Mouse (Mus musculus) layer of hippocampus, adult 2 months (tissue): ENCODE results near the gene Arpc2. TPM values are rescaled to one million over a fixed set of nuclear protein-coding genes. Genes with fewer than 3 reads are reported as not detected.

Source experiments
- DNase-seq, 2 experiments: peaks; one replicate each; pipeline ENCODE4 v3.0.0; 2022; ENCODE audit warnings: low spot score in 2 of 2
- H3K27ac ChIP-seq: fragments of 200-600 bp; 2 replicates; pipeline ENCODE4 v1.8.1; 2022
- H3K4me3 ChIP-seq: fragments of 200-600 bp; 2 replicates; pipeline ENCODE4 v1.8.1; 2022; ENCODE audit warnings: mild to moderate bottlenecking
- CTCF ChIP-seq: fragments of 200-600 bp; conservative IDR thresholded peaks from 2 replicates; pipeline ENCODE4 v1.8.1; 2022; ENCODE audit warnings: antibody characterized with exemption, mild to moderate bottlenecking, moderate library complexity
- total RNA-seq, 2 experiments: library from RNA; stranded (reverse); gene quantifications; 2 replicates each; pipeline ENCODE4 v1.2.3; 2021

Arpc2 gene
- total RNA-seq, 2 experiments from 2014 or later = 393 to 396 TPM

DNA sequence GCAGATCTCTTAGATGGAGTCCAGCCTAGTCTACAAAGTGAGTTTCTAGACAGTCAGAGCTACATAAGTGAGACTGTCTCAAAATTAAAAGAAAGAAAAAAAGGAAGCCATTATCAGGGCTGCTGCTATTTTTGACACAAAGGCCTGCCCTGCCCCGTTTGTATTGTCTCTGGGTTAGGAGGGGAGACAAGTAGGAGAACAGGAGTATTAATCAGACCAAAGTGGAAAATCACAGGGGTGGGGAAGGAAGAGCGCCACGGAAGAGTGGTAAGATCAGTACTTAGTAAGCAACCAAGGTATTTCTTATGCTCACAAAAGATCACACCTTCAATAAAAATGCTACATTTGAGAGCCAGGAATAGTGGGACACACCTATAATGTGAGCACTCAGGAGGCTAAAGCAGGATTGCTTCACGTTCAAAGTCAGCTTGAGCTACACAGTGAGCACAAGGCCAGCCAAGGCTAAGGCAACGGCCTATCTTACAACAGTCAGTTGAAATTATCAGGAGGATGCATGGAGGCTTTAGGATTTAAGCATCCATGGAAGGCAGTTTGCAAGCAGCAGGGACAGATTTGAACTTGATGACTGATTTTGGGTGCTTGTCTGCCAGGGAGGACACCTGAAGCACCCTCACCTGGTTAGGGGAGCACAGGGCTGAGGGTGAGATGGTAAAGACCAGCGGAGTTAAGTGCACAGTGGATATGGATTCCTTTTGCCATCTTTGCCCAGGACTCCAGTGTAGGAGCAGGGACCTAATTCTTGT is 64.6 kb downstream of the Arpc2 start:
- no peak for TF ChIP-seq CTCF
- no peak for DNase-seq
- peak overlapping the region; percentile 69; the same call in 1 of the 2 replicates for H3K27ac ChIP-seq
- H3K4me3 ChIP-seq = no peak overlapping the region

DNA sequence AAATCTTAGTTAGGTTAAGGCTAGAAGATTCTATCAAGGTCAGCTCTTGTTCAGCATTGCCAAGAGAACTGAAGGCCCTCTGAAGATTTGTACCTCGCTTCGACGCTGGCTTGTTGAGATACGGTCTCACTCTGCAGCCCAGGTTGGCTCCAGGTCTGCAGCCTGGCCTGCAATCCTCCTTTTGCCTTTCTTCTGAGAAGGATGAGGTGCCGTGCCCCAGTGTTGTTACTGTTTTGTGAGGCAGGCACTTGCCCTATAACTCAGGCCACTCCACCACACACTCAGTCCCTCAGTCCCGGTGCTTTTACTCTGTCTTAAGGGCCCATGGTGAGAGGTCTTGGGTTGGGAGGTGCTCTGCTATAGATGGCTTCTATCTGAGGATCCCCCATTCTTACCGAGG is 66.3 kb downstream of the Arpc2 start:
- peak overlapping the region; percentile 65 for H3K27ac ChIP-seq
- no peak for TF ChIP-seq CTCF

DNA sequence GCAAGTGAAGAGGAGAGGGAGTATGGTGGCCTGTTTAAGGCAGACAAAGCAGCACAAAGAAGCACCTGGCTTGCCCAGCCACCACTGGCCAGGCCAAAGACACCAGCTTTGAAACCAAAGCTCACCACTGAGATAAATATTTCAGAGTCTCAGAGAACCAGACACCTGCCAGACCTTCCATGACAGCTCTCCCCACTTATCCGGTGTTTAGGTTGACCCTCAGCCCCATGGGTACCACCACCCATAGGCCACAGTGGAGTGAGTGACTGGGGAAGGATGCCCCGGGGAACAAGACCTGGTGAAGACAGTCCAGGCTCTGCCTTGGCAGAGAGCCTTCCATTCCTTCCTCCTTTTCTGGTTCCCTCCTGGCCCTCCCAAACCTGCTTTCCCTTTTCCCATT is 67.0 kb downstream of the Arpc2 start:
- no peak for TF ChIP-seq CTCF
- Histone ChIP-seq H3K27ac (peak overlapping the region; percentile 65), H3K4me3 (peak overlapping the region; percentile 65)
- DNase-seq = no peak

More for the DNA sequence above, 66.3 kb downstream of the Arpc2 start:
- DNase-seq = no peak
- H3K4me3 ChIP-seq = peak overlapping the region; percentile 65; the same call in 1 of the 2 replicates

DNA sequence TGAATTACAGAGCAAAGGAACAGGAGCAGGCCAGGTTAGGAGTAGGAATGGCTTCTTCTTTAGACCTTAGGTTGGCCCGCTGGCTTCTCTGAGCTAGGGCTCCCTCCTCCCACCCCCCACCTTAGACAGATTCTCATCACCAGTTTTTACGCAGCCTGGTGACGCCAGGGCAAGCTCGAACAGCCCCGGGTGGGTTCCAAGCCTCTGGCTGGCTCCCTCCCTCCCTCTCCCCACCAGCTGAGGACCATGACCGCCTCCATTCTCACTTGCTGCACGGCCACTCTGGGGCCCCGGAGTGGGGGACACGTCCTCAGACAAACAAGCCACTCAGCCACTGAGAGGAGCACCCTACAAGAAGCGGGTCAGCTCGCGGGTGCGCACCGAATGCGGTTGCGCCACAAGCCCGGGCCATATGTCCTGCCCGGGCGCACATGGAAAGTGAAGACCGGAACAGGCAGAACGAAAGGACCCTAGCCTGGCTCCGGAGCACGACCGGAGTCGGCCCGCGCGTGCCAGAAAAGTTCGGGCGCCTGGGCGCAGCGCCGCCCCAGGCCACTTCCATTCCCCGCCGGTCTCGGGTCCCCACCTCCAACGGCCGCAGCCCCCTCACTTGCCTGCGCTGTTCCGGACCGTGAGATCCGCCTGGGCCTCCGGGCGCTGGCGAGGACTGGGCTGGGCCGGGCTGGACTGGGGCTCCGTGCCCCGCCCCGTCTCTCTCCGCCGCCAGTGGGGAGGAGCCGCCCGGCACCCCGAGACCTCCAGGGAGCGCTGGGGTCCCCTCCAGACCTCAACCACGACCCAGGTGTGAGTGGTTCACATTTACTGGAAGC is 67.8 kb downstream of the Arpc2 start:
- TF ChIP-seq CTCF = peak; percentile 36; the same call in 1 of the 2 replicates
- peak in 1 of 2 experiments; percentile 56 for DNase-seq
- Histone ChIP-seq H3K27ac (peak overlapping the region; percentile 91), H3K4me3 (peak overlapping the region; percentile 65)

DNA sequence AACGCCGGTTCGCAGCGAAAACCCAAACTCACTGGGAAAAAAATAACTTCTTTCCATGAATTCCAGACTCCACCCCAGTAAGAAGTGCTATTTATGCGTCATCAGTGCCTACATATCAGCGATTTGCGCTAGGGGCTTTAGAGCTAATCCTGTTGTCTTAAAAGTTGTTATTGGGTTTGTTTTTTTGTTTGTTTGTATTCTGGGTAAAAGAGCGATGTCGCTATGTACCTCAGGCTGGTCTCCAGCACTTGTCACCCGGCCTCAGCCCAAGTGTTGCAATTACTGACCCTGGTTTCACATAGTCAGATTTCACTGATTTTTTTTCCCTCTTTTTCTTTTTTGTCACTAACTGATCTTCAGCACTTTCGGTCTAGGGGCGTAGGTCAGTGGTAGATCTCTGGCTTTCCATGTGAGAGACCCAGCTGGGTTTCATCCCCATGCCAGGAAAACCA is 68.5 kb downstream of the Arpc2 start:
- no peak for TF ChIP-seq CTCF
- H3K4me3 ChIP-seq = peak overlapping the region; percentile 65
- DNase-seq = no peak
- peak overlapping the region; percentile 91 for H3K27ac ChIP-seq

DNA sequence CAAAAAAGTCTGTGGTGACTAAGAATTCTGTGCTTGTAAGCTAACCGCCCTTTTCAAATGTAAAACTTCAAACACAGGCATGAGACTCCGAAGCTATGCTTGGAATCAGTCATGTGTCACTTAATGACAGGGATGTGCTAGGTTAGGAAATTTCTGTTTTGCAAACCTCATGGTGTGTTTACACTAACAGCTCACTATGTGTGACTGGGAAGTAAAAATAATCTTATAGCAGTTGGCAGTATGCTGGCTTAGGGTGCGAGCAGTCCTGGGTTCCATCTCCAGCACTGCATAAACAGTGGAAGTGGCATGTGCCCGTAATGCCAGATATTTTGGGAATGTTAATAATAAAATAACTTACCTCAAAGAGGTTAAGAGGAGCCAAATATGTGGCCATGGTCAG is 69.1 kb downstream of the Arpc2 start:
- DNase-seq = no peak
- Histone ChIP-seq H3K4me3 (no peak overlapping the region), H3K27ac (no peak overlapping the region)
- no peak for TF ChIP-seq CTCF

DNA sequence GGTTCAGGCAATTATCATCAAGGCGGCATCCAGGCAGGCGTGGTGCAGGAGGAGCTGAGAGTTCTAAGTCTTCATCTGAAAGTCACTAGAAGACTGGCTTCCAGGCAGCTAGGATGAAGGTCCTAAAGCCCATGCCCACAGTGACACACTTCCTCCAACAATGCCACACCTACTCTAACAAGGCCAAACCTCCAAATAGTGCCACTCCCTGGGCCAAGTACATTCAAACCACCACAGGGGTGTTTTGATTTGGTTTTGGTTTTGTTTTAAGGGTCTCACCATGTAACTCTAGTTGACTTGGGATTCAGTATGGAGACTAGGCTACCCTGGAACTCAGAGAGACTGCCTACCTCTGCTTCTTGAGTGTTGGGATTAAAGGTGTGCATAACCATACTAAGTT is 69.6 kb downstream of the Arpc2 start, which contains the start of gene Tmbim1:
TSS of gene Tmbim1 (minus strand) at position 101 of the 400 bp plus-strand sequence.
- peak within 1 kb of the TSS; percentile 65 for H3K4me3 ChIP-seq
- DNase-seq = no peak
- peak within 1 kb of the TSS; percentile 91 for H3K27ac ChIP-seq
- TF ChIP-seq CTCF = no peak

DNA sequence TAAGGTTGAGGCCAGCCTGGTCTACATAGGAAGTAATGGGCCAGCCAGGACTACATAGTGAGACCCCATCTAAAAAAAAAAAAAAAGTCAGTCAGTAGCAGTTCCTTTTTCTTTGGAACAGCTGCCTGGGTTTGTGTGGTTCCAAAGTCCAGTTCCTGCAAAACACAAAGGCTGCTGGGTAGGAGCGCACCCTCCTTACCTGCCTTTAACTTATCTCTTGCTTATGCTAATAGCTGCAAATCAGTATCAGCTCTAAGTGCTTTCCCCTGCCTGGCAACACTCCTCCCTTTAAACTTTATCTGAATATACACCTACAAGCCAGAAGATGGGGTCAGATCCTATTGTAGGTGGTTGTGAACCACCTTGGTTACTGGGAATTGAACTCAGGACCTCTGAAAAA is 71.3 kb downstream of the Arpc2 start:
- no peak overlapping the region for H3K4me3 ChIP-seq
- H3K27ac ChIP-seq = no peak overlapping the region
- TF ChIP-seq CTCF = no peak
- no peak for DNase-seq

DNA sequence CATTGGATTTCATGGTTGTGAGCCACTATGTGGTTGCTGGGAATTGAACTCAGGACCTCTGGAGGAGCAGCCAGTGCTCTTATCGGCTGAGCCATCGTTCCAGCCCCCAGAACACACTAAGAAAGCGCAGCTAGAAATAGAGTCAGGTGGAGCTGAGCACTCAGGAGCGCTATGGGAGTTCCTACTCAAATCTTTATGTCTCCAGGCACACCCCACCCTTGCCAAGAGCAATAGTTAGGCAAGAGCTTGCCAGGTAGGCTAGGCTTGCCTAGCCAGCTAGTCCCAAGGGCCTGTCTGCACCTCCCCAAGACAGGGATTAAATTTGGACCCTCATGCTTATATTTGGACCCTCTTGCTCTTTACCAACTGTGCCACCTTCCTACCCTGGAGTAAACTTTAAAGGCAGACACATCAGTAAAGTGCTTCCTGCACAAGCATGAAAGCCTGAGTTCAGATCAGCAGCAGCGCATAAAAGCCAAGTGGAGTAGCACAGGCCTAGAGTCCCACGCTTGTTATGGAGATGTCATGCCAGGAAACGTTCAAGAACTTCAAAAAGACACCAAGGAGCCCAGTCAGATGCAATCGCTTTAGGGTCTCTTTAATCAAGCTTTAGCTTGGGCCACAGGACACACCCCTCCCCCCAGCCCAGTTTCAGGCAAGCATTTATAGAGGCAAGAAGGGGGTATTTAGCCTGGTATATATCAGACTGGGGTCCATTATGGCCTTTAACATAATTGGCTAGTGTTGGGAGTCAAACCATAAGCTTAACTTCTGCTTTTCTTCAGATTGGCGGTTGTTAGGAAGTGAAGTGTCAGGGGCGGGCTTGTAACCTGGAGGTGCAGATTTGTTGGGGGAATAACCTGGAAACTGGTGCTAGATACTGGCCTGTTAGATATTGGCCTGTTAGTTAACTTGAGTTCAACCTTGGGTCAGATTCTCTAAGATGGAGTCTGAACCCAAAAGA is 72.4 kb downstream of the Arpc2 start:
- no peak overlapping the region for H3K27ac ChIP-seq
- no peak for DNase-seq
- no peak for TF ChIP-seq CTCF
- no peak overlapping the region for H3K4me3 ChIP-seq

DNA sequence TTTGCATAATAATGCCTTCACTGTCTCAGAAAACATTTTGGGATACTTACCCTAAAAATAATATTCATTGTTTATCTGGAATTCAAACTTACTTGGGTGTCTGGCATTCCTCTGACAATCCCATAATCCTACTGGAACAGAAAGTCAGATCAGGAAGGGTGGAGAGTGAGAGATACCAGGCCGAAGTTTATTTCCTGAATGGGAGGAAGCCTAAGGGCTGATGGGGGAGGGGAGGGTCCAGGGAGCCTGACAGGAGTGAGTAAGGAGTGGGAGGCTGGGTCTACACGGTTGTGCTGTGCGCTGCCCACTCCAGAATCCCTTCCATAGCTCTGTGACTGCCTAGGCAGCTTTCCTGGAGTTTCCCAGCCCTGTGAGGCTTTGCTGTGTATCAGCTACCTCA is 73.9 kb downstream of the Arpc2 start:
- Histone ChIP-seq H3K4me3 (no peak overlapping the region), H3K27ac (no peak overlapping the region)
- TF ChIP-seq CTCF = no peak
- DNase-seq = no peak

DNA sequence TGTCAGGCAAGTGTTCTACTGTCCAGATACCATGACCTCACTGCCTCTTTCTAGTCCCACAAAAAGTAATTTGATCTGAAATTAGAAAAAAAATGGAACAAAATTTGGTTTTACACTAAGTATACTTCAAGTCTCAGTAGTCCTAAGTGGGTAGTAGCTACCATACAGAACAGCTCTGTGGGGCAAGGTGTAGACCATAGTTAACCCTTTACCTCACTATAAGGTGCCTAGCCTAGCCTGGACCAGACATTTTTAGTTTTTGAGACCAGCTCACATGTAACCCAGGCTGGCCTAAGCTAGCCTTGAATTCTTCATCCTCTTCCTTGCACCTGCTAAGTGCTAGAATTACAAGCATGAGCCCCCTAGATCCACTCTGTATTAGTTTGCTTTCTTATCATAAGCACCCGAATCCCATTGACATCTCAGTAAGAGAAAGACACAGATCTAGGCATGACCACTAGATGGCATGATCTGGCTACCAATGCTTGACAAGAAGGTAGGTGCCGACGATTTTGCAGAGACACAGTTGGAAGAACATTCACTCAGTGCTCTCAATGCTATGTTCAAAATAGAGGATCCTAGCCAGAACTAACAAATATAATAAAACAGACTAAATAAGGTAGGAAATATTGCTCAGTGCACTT is 77.3 kb downstream of the Arpc2 start:
- H3K4me3 ChIP-seq = no peak overlapping the region
- peak; percentile 96 for TF ChIP-seq CTCF
- peak; percentile 79 to 86 for DNase-seq

DNA sequence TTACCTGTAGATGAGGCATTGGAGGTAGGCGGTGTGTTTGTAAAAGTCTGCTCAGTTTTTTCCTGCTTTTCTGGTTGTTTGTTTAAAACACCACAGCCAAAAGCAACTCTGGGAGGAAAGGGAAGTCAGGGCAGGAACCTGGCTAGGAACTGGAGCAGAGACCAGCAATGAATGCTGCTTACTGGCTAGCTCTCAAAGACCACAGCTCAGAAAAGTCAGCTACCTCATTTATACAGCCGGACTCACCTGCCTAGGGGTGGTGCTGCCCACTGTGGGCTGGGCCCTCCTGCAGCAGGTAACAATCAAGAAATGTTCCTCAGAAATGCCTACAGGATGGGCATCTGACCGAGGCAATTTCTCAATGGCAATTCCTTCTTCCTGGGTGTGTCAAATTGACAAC is 78.9 kb downstream of the Arpc2 start:
- DNase-seq = no peak
- H3K27ac ChIP-seq = peak overlapping the region; percentile 2; the same call in 1 of the 2 replicates
- no peak overlapping the region for H3K4me3 ChIP-seq
- no peak for TF ChIP-seq CTCF

More for the DNA sequence above, 77.3 kb downstream of the Arpc2 start:
- H3K27ac ChIP-seq = peak overlapping the region; percentile 19; the same call in 1 of the 2 replicates
